Mouse (Mus musculus) gastrocnemius, postnatal 10 days (tissue): ENCODE results near the gene Wipi1. TPM values are rescaled to one million over a fixed set of nuclear protein-coding genes. Genes with fewer than 3 reads are reported as not detected.

Experiments
- DNase-seq: peaks from one replicate; pipeline ENCODE4 v3.0.0; 2021; ENCODE audit warnings: mixed read lengths
- total RNA-seq, 2 experiments: library from RNA; stranded (reverse); gene quantifications; 2 replicates each; pipeline ENCODE4 v1.2.3; 2021

The Wipi1 gene
- total RNA-seq, 2 experiments from 2014 or later = 64.0 to 72.0 TPM

DNA sequence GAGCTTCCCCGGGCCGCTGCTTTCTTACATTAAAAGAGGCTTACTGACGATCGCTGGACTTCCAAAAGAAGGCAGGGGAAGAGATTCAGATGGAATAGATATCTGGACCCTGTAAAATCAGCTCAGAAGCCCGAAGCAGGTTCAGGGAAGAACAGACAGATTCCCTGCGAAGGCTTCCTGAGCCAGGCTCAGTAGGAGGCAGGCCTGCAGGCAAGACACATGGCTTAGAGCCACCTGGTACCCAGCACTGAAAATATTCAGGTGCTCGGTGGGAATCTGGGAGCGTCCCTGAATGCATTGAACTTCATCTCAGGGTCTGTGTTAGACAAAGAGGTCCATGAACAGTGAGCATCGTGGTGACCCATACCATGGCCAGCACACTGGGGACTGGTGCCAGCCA is 31.8 kb downstream of the Wipi1 start:
- no peak for DNase-seq

- no peak for DNase-seq
Observed at GRCm38 (mm10) chr11:109578536-109578935, 33.2 kb downstream of the Wipi1 start.

DNA sequence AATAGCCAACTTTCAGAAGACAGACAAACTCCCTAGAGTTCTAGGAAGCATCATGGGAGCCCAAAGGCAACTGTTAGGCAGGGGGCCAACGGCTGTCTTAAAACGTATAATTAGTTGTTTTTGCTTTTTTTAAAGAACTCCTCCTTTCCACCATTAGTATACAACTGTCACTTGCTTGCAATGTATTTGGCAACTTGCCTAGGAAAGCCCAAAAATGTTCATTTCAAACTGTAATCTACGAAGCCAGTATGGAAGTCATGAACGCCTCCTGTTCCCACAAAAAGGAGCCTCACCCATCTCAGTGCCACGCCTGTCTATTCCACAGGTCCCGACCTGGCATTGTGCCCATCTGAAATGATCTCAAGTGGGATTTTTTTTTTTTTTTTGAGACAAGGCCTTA is 35.9 kb downstream of the Wipi1 start:
- no peak for DNase-seq

- no peak for DNase-seq
Observed at GRCm38 (mm10) chr11:109574604-109575003, 37.2 kb downstream of the Wipi1 start.

DNA sequence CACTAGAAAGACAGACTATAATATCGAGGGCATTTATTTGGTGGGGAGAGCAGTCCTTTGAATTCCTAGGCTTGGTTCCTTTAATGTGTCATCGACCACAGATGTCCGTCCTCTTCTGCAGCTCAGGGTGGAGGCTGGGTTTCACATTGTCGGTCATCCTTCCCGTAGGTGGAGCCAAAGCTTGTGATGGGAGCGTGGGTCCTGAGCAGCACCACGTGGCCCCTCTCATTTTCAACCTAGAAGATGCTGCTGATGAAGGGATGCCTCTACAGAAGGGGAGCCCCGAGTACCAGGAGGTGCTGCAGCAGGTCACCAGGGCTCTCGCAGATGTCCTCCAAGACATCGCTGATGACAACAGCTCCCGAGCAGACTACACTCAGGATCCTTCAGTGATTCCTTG is 39.7 kb downstream of the Wipi1 start:
- no peak for DNase-seq

DNA sequence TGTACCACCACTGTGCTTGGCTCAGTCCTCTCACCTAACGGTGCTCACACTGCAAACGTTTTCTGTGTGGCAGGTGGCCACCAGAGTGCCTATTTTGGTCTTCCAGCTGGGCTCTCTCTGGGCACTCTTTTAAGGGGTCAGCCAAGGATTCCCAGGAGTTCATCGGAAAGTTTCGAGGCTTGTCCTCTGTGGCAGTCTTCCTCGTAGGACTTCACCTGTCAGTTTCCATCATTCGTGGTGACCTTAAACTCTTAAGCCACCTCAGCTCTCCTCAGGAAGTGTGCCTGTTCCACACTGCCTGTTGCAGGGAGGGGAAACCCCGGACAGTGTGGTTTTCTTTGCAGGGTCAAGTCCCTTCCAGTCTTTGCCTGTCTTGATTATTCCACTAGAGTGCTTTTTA is 42.0 kb downstream of the Wipi1 start:
- DNase-seq = peak; percentile 35

GRCm38 (mm10) chr11:109569007-109569618 is 42.7 kb downstream of the Wipi1 start:
- DNase-seq = no peak

- DNase-seq = peak; percentile 26
Observed at GRCm38 (mm10) chr11:109564466-109565214, 47.1 kb downstream of the Wipi1 start.

- DNase-seq = no peak
Observed at GRCm38 (mm10) chr11:109563708-109564107, 48.1 kb downstream of the Wipi1 start.

DNA sequence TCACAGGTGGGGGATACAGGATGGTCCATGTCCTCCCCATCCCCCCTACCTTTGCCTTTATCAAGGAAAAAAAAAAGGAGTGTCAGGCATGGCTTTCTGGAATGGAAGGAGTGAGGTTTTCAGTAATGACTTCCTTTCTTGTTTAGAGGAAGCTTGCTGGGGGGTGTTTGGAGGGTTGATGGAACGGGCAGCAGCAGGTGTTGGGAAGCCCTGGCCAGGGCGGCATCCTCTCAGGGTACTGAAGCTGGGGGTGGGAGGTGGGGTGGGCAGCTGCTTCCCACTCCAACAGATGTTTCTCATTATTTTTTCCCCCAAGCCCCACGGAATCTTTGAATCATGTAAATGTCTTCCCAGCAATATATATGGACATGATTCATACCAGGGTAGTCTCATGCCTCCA is 50.3 kb downstream of the Wipi1 start:
- DNase-seq = no peak

GRCm38 (mm10) chr11:109560793-109561257 is 50.9 kb downstream of the Wipi1 start:
- no peak for DNase-seq

GRCm38 (mm10) chr11:109559241-109559640 is 52.5 kb downstream of the Wipi1 start:
- DNase-seq = no peak

DNA sequence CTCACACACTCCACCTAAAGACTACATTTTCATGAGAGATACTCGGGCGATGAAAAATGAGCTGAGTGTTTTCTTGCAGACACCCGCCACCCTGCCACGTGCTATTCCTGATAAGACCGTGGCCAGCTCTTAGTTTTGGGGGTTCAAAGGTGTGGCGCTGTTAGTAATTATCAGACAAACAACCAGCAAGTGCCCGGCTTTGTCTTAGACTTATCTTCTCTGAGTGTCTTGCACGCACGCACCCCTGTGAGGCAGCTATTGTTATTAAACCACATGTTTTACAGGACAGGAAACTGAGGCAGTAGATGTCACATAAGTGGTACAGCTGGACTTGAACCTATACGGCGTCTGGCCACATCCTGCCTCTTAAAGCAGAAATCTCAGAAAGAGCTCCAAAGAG is 54.3 kb downstream of the Wipi1 start:
- DNase-seq = no peak

GRCm38 (mm10) chr11:109556130-109556529 is 55.6 kb downstream of the Wipi1 start:
- DNase-seq = no peak

- no peak for DNase-seq
Observed at GRCm38 (mm10) chr11:109554443-109554842, 57.3 kb downstream of the Wipi1 start.

DNA sequence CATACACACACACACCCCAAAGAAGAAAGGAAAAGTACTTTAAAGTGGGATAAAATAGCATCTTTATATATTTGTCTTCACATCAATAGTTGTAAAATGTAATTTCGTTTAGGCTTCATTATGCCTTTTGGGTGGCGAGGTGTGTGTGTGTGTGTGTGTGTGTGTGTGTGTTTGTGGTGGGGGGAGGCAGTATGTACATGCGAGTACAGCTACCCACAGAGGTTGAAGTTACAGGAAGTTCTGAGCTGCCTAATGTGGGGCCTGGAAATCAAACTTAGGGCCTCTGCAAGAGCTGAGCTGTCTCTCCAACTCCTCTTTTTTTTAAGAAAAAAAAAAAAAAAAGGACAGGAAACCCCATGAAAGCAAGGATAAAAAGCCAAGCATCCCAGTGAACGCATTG is 57.8 kb downstream of the Wipi1 start:
- DNase-seq = no peak

DNA sequence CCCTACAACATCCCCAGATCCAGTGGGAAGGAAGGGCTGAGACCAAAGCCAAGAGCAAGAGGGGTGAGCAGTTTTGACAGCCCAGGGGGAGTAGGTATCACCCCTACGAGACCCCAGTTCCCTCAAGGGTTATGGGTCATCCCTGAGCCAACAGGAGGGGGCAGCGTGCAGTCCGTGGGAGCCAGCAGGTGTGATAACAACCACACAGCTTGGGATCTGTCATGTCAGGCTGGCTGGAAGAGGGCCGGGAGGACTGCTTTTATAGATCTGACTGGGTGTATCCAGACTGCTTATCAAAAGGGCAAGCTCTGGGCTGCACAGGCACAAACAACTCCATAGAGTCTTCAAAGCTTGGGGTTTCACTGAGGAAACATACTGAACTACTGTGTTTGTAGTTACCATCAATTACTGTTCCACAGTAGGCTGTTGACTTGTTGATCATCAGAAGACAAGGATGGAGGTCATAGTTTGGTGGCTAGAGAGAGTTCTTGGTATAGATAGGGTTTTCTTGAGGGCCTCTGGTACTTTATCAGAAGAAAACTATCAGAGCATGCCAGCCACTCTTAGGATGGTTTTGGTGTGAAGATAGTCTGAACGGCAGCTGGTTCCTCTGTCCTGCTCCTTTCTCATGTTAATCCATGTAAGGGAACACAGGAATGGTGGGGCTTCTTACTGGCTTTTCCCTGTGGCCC is 62.0 kb downstream of the Wipi1 start:
- DNase-seq = no peak

DNA sequence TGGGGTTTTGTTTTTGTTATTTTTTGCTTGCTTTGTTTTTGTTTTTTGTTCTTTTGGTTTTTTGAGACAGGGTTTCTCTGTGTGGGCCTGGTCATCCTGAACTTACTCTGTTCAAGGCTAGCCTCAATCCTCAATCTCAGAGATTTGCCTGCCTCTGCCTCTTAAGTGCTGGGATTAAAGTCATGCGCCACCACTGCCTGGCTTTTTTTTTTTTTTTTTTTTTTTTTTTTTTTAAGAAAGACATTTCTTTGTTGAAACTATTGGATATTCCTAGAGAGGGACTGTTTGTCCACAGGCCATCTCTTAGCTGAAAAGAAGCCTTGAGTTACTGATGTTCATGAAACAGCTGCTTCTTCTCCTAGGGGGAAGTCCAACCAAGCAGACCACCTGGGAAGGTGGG is 64.1 kb downstream of the Wipi1 start:
- no peak for DNase-seq

GRCm38 (mm10) chr11:109546305-109547001 is 65.3 kb downstream of the Wipi1 start:
- no peak for DNase-seq

DNA sequence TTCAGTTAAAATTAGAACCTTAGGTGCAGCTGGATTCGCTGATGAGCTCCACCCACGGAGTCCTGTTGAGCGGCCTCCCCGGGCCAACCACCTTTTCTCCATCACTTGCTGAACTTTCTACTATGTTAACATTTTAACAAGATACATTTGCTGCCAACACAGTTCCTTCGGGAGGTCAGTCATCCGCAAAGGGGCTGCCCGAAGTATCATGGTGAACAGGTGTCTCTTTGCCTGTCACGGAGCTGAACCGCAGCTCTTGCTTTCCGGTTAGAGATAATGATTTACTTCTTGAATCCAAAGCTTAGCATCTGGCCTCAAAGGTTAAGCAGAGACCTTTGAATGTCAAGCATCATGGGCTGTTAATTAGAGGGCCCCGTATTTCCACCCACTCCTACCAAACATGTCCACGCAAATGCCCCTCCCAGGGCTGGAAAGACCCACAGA is 66.0 kb downstream of the Wipi1 start:
- DNase-seq = no peak

GRCm38 (mm10) chr11:109545265-109545664 is 66.5 kb downstream of the Wipi1 start:
- no peak for DNase-seq

- no peak for DNase-seq
Observed at GRCm38 (mm10) chr11:109544432-109544831, 67.3 kb downstream of the Wipi1 start.

DNA sequence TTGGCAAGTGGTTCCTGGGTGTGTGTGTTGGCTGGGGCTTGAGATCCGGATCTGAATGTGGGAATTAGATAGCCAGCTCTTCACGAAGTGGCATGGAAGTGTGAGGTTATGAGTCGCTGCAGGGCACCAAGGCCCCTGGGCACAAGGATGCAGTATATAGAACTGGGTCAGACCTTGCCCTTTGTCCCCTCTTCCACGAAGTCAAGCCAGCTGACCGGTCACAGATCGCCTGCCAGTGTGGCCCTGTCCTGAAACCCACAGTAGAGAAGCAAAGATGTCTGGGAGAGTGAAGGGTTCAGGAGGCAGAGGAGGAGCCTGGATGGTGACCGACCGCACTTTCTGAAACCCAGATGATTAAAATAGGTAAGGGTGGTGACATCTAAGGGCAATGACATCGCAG is 68.3 kb downstream of the Wipi1 start:
- no peak for DNase-seq
